Mouse (Mus musculus) neural tube, embryonic 11.5 days (tissue): ENCODE results near the gene Wfdc5. TPM values are rescaled to one million over a fixed set of nuclear protein-coding genes. Genes with fewer than 3 reads are reported as not detected.

Source experiments
- ATAC-seq: fragments of 200-750 bp; cut with Nextera tagmentation; 2 replicates; pipeline ENCODE4 v1.8.0; 2017; ENCODE audit warnings: moderate number of reproducible peaks, mild to moderate bottlenecking, moderate TSS enrichment, moderate library complexity; ENCODE audit not compliant: insufficient read depth, low FRiP score, low TSS enrichment
- DNase-seq: peaks from one replicate; pipeline ENCODE4 v3.0.0-alpha.2; 2015; ENCODE audit warnings: low spot score
- H3K27ac ChIP-seq: fragments of 300-500 bp; sonication (generic); 2 replicates; pipeline ENCODE4 v1.5.1; 2014; ENCODE audit warnings: low read depth, mild to moderate bottlenecking, low read length
- H3K27me3 ChIP-seq: fragments of 300-500 bp; sonication (generic); 2 replicates; pipeline ENCODE4 v1.6.1; 2014; ENCODE audit warnings: mild to moderate bottlenecking, low read length, mixed read lengths; ENCODE audit not compliant: control insufficient read depth, insufficient read depth
- H3K36me3 ChIP-seq: fragments of 300-500 bp; sonication (generic); 2 replicates; pipeline ENCODE4 v1.6.1; 2014; ENCODE audit warnings: mild to moderate bottlenecking, low read length, moderate library complexity, mixed read lengths; ENCODE audit not compliant: control insufficient read depth, insufficient read depth
- H3K4me1 ChIP-seq: fragments of 300-500 bp; sonication (generic); 2 replicates; pipeline ENCODE4 v1.6.1; 2014; ENCODE audit warnings: low read length, mixed read lengths; ENCODE audit not compliant: control insufficient read depth, insufficient read depth
- H3K4me2 ChIP-seq: fragments of 300-500 bp; sonication (generic); 2 replicates; pipeline ENCODE4 v1.6.1; 2014; ENCODE audit warnings: low read depth, mild to moderate bottlenecking, moderate library complexity
- H3K4me3 ChIP-seq: fragments of 300-500 bp; sonication (generic); 2 replicates; pipeline ENCODE4 v1.5.1; 2014; ENCODE audit warnings: low read depth, low read length
- H3K9ac ChIP-seq: fragments of 300-500 bp; sonication (generic); 2 replicates; pipeline ENCODE4 v1.6.1; 2014; ENCODE audit warnings: mild to moderate bottlenecking, low read length
- H3K9me3 ChIP-seq: fragments of 300-500 bp; sonication (generic); 2 replicates; pipeline ENCODE4 v1.6.1; 2016; ENCODE audit warnings: low read length; ENCODE audit not compliant: control insufficient read depth
- whole genome bisulfite sequencing: fragments of 180-500 bp; shearing (Covaris S2); extraction: QIAGEN DNeasy Blood & Tissue Kit; methylation state at CpG from one replicate; pipeline ENCODE4 v1.1.7; 2014; 5-methylcytosine and 5-hydroxymethylcytosine counted together
- polyA plus RNA-seq: library from polyadenylated mRNA; unstranded; fragments of >200 nt; fragmentation: Nextera tagmentation; extraction: Ambion mirVana; gene quantifications from 2 replicates; pipeline ENCODE4 v1.2.1, GENCODE M21; 2014

Gene Wfdc5
- polyA plus RNA-seq, 1 experiment from 2014 or later = not detected

DNA sequence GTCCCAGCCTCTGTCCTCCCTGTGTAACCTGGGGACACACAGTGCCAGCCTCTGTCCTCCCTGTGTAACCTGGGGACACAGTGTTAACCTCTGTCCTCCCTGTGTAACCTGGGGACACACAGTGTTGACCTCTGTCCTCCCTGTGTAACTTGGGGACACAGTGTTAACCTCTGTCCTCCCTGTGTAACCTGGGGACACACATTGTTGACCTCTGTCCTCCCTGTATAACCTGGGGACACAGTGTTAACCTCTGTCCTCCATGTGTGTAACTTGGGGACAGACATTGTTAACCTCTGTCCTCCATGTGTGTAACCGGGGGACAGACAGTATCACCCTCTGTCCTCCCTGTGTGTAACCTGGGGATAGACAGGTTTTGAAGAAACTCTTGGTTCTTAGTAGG, 51.0 kb downstream of the Wfdc5 start:
- no peak for ATAC-seq
- 96% methylated on average over 1 of the region's 1 CpGs for whole genome bisulfite sequencing

DNA sequence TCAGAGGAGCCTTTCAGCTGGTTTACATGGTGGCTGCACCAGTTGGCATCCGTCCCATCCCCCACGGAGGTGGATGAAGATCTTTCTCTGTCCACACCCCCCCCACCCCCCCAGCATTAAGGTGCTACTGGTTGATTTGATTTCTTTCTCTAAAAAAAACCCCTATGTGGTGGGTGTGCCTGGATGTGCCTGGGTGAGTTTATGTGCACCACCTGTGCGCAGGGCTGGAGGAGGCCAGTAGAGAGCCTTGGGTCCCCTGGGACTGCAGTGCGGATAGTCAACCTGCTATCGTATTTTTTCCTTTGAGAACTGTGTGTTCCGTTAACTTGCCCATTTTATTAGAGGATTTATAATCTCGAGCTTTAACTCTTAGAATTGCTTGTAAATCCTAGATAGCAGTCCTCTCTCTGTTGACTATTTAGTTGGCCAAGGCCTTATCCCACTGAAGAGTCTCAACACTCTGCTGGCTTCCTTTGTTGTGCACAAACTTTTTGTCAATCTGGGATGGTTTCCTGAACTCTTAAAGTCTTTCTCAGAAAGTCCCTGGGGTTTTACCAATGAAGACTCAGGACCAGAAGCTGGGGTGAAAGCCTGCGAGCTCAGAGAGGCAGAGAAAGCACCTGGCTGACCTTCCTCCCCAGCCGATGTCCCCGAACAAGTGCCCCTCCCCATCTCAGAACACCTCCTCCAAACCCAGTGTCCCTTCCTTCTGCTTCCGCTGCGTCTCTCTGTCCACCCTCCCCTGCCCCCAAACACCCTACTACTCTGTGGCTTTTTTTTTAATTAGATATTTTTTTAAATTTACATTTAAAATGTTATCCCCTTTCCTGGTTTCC, 53.7 kb downstream of the Wfdc5 start:
- WGBS = 91% methylated on average over 12 of the region's 12 CpGs

More for the DNA sequence above, 51.0 kb downstream of the Wfdc5 start:
- H3K27ac ChIP-seq = no peak overlapping the region
- no peak for DNase-seq
- H3K9me3 ChIP-seq = no peaks in the 10 kb centered on the region
- H3K36me3 ChIP-seq = no peaks in the 10 kb centered on the region; the same call in 1 of the 2 replicates
- H3K9ac ChIP-seq = no peak overlapping the region
- no peaks in the 10 kb centered on the region for H3K27me3 ChIP-seq
- no peak overlapping the region for H3K4me2 ChIP-seq
- H3K4me3 ChIP-seq = no peak overlapping the region
- no peaks in the 10 kb centered on the region for H3K4me1 ChIP-seq

DNA sequence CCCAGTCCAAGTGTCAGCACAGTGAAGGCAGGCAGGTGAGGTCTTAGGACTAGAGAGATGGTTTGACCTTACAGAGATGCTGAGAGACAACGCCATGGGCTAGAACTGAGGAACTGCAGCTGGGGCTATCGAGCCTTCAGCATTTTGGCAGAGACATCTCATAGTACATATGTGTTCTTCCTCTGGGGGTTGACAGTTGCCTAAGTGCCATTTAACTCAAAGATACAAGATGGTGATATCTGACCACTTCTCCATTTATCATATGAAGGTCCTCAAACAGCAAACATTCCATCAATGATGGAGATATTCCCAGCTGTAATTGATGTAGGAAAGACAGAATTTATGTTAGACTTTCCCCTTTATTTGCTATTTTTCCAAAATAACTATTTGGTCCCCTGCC, 55.2 kb downstream of the Wfdc5 start:
- no peaks in the 10 kb centered on the region for H3K27me3 ChIP-seq
- WGBS = 93% methylated on average over 2 of the region's 2 CpGs
- no peak for ATAC-seq
- no peak overlapping the region for H3K4me2 ChIP-seq
- no peak for DNase-seq
- no peaks in the 10 kb centered on the region for H3K36me3 ChIP-seq
- H3K27ac ChIP-seq = no peak overlapping the region
- no peaks in the 10 kb centered on the region for H3K9me3 ChIP-seq
- no peak overlapping the region for H3K9ac ChIP-seq
- H3K4me3 ChIP-seq = no peak overlapping the region
- no peaks in the 10 kb centered on the region for H3K4me1 ChIP-seq

More for the DNA sequence above, 53.7 kb downstream of the Wfdc5 start:
- H3K4me1 ChIP-seq = no peaks in the 10 kb centered on the region
- H3K27me3 ChIP-seq = no peaks in the 10 kb centered on the region
- H3K27ac ChIP-seq = no peak overlapping the region
- H3K4me3 ChIP-seq = no peak overlapping the region
- DNase-seq = no peak
- no peaks in the 10 kb centered on the region for H3K9me3 ChIP-seq
- ATAC-seq = no peak
- no peak overlapping the region for H3K4me2 ChIP-seq
- no peak overlapping the region for H3K9ac ChIP-seq
- no peaks in the 10 kb centered on the region for H3K36me3 ChIP-seq

DNA sequence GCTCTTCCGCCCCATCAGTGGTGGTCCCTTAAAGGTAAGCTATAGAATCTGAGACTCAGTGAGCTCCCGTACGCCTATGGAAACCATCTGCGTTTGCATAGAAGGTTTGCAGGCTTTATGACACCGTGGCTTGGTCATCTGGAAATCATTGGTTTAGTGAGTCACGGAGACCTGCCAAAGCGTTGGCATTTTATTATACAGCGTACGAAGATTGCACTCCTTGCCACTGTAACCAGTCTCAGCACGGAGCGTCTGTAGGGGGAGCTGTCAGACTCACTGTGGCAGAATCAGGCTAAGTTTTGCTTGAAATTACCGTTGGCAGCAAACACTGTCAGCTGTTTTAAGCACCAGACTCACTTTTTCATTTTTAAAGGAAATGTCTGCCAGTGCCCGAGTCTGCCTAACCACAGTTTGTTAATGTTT, 56.0 kb downstream of the Wfdc5 start:
- H3K27ac ChIP-seq = no peak overlapping the region
- H3K9me3 ChIP-seq = no peaks in the 10 kb centered on the region
- H3K4me2 ChIP-seq = no peak overlapping the region
- no peak overlapping the region for H3K4me3 ChIP-seq
- H3K4me1 ChIP-seq = no peaks in the 10 kb centered on the region
- WGBS = 71% methylated on average over 13 of the region's 13 CpGs
- no peaks in the 10 kb centered on the region for H3K36me3 ChIP-seq
- H3K27me3 ChIP-seq = no peaks in the 10 kb centered on the region
- DNase-seq (no peak), ATAC-seq (no peak)
- no peak overlapping the region for H3K9ac ChIP-seq

Other genes with a start within 250 kb of the Wfdc5 start
- gene Ywhab, start 187.8 kb downstream of the Wfdc5 start, polyA plus RNA-seq = 335 and 356 TPM in 2 replicates
- gene Pabpc1l, start 157.3 kb downstream of the Wfdc5 start, polyA plus RNA-seq = 1.5 and 1.6 TPM in 2 replicates
- gene Stk4, start 112.4 kb downstream of the Wfdc5 start, polyA plus RNA-seq = 34.5 and 34.8 TPM in 2 replicates
- gene Tomm34, start 111.6 kb downstream of the Wfdc5 start, polyA plus RNA-seq = 50.5 and 51.2 TPM in 2 replicates
- gene Kcns1, start 11.6 kb downstream of the Wfdc5 start, polyA plus RNA-seq = 0.21 TPM in 1 of 2 replicates, not detected in the other
- not detected in 2 replicates for gene Wfdc12, start 7.9 kb upstream of the Wfdc5 start, polyA plus RNA-seq
- not detected in 2 replicates for gene Wfdc15a, start 17.4 kb upstream of the Wfdc5 start, polyA plus RNA-seq
- not detected in 2 replicates for gene Wfdc15b, start 38.9 kb upstream of the Wfdc5 start, polyA plus RNA-seq
- not detected in 2 replicates for gene Svs2, start 55.7 kb upstream of the Wfdc5 start, polyA plus RNA-seq
- gene Svs3b, start 73.9 kb upstream of the Wfdc5 start, polyA plus RNA-seq = not detected in 2 replicates
- not detected in 2 replicates for gene Svs4, start 95.7 kb upstream of the Wfdc5 start, polyA plus RNA-seq
- not detected in 2 replicates for gene Svs3a, start 106.5 kb upstream of the Wfdc5 start, polyA plus RNA-seq
- gene Svs6, start 134.0 kb upstream of the Wfdc5 start, polyA plus RNA-seq = not detected in 2 replicates
- gene Svs5, start 150.0 kb upstream of the Wfdc5 start, polyA plus RNA-seq = not detected in 2 replicates
- gene Slpi, start 206.4 kb upstream of the Wfdc5 start, polyA plus RNA-seq = 1.1 and 1.3 TPM in 2 replicates
- gene Rbpjl, start 220.4 kb upstream of the Wfdc5 start, polyA plus RNA-seq = not detected in 2 replicates
- gene Matn4, start 222.4 kb upstream of the Wfdc5 start, polyA plus RNA-seq = 0.48 and 0.61 TPM in 2 replicates